Mouse (Mus musculus) neural tube, embryonic 15.5 days (tissue): ENCODE measurements around the gene Sbk3. TPM values are rescaled to one million over a fixed set of nuclear protein-coding genes. Genes with fewer than 3 reads are reported as not detected.

Experiments
- ATAC-seq: fragments of 200-750 bp; cut with Nextera tagmentation; 2 replicates; pipeline ENCODE4 v1.8.0; 2017; ENCODE audit warnings: mild to moderate bottlenecking, moderate TSS enrichment, moderate library complexity; ENCODE audit not compliant: low FRiP score
- H3K27ac ChIP-seq: fragments of 300-500 bp; sonication (generic); replicated peaks from 2 replicates; pipeline ENCODE4 v1.5.1; 2015; ENCODE audit warnings: mild to moderate bottlenecking, inconsistent platforms
- H3K27me3 ChIP-seq: fragments of 300-500 bp; sonication (generic); replicated peaks from 2 replicates; pipeline ENCODE4 v1.6.1; 2015; ENCODE audit warnings: inconsistent platforms
- H3K36me3 ChIP-seq: fragments of 300-500 bp; sonication (generic); 2 replicates; pipeline ENCODE4 v1.6.1; 2015; ENCODE audit warnings: inconsistent platforms
- H3K4me1 ChIP-seq: fragments of 300-500 bp; sonication (generic); 2 replicates; pipeline ENCODE4 v1.6.1; 2015; ENCODE audit warnings: inconsistent platforms
- H3K4me2 ChIP-seq: fragments of 300-500 bp; sonication (generic); 2 replicates; pipeline ENCODE4 v1.6.1; 2015; ENCODE audit warnings: inconsistent platforms, mild to moderate bottlenecking, moderate library complexity
- H3K4me3 ChIP-seq: fragments of 300-500 bp; sonication (generic); replicated peaks from 2 replicates; pipeline ENCODE4 v1.5.1; 2015; ENCODE audit warnings: mild to moderate bottlenecking, inconsistent platforms
- H3K9ac ChIP-seq: fragments of 300-500 bp; sonication (generic); replicated peaks from 2 replicates; pipeline ENCODE4 v1.6.1; 2015; ENCODE audit warnings: mild to moderate bottlenecking, inconsistent platforms
- H3K9me3 ChIP-seq: fragments of 300-500 bp; sonication (generic); replicated peaks from 2 replicates; pipeline ENCODE4 v1.6.1; 2016; ENCODE audit warnings: inconsistent platforms
- WGBS: fragments of 180-500 bp; shearing (Covaris S2); methylation state at CpG from one replicate; pipeline ENCODE4 v1.1.7; 2015; ENCODE audit warnings: mixed read lengths; 5-methylcytosine and 5-hydroxymethylcytosine counted together
- polyA plus RNA-seq: library from polyadenylated mRNA; unstranded; fragments of >200 nt; fragmentation: Nextera tagmentation; extraction: Ambion mirVana; gene quantifications from 2 replicates; pipeline ENCODE4 v1.2.1, GENCODE M21; 2015

The Sbk3 gene
- polyA plus RNA-seq, 1 experiment from 2014 or later, result 0.35 TPM

DNA sequence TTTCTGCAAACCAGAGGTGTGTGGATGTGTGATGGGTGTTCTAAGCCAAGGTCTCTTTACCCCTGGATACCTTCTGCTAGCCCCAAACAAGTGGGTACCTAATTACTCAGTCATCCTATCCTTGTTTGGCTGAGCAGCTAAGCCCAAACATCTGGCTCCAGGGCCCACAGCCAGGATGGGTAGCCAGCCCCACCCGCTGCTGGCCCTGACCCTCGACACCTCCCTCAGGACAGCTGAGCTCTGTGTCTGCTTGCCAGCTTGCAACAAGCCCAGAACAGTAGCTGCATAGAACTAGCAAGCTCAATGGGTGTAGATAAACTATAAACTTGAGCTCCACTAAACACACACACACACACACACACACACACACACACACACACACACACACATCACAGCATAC is 23.1 kb downstream of the Sbk3 start:
- H3K4me3 ChIP-seq, result no peak overlapping the region
- H3K27ac ChIP-seq, result no peak overlapping the region
- no peaks in the 10 kb centered on the region for H3K9me3 ChIP-seq
- no peak for ATAC-seq
- WGBS, result 61% methylated on average over 2 of the region's 2 CpGs
- H3K4me2 ChIP-seq, result no peak overlapping the region
- H3K4me1 ChIP-seq, result peaks cover 6% of the 10 kb centered on the region; the same call in 1 of the 2 replicates
- H3K9ac ChIP-seq, result no peak overlapping the region
- no peaks in the 10 kb centered on the region for H3K27me3 ChIP-seq
- no peaks in the 10 kb centered on the region for H3K36me3 ChIP-seq

DNA sequence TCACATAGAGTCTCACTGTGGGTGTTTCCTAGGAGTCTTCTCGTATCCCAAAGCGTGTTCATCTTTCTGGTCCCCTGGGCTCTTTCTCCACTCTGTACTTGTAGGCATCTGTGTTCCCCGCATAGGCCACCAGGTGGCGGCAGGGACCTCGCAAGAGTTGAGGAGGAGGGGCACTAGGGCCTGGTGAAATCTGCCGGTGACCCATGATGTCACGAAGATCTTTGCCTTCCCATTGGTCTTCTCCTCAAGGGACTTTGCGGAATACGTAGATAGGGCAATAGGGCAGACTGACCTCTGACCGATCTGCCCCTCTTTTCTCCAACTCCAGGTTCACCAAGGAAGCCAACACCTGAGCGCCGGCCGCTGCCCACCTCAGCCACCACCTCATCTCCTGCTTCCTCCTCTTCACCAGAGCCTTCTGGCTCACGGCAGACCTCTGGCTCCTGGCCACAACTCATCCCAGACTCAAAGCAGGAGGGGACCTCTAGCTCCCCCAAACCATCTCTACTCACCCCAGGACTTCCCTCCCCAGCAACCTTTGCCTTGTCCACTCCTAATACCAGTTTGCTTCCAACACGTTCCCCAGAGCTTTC is 27.6 kb downstream of the Sbk3 start:
- Histone ChIP-seq H3K36me3 (no peaks in the 10 kb centered on the region), H3K27me3 (no peaks in the 10 kb centered on the region), H3K4me1 (peaks cover 6% of the 10 kb centered on the region; the same call in 1 of the 2 replicates), H3K9me3 (no peaks in the 10 kb centered on the region), H3K4me2 (peak overlapping the region; percentile 57), H3K4me3 (peak overlapping the region; percentile 37), H3K27ac (no peak overlapping the region), H3K9ac (0 out of 2 replicates have a peak overlapping the region, but pooled peaks have one; percentile 20)
- 22% methylated on average over 15 of the region's 15 CpGs for WGBS
- peak; percentile 76 for ATAC-seq

DNA sequence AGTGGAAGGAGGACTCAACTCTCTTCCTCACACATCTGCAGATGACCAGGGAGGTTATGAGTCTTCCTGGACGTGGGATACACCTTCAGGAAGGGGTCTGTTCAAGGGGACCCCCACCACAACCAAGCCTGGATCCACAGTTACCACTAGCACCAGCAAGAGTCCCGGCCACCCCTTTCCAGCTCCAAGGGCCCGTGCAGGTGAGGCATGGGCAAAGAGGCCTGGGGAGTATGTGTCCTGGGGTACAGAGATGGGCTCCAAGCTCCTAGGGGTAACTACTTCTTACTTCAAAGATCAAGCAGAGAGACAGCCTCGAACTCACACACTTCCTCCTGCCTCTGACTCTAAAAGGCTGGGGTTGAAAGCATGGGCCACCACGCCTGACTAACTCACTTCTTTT is 28.3 kb downstream of the Sbk3 start:
- Histone ChIP-seq H3K9ac (no peak overlapping the region), H3K27ac (no peak overlapping the region), H3K4me1 (peaks cover 6% of the 10 kb centered on the region; the same call in 1 of the 2 replicates), H3K27me3 (no peaks in the 10 kb centered on the region), H3K4me3 (no peak overlapping the region), H3K9me3 (no peaks in the 10 kb centered on the region), H3K4me2 (no peak overlapping the region), H3K36me3 (no peaks in the 10 kb centered on the region)
- WGBS, result 56% methylated on average over 5 of the region's 5 CpGs
- ATAC-seq, result no peak

- peak; percentile 64 for ATAC-seq
- no peaks in the 10 kb centered on the region for H3K36me3 ChIP-seq
- H3K4me3 ChIP-seq, result no peak overlapping the region
- 16% methylated on average over 9 of the region's 9 CpGs for WGBS
- peaks cover 6% of the 10 kb centered on the region; the same call in 1 of the 2 replicates for H3K4me1 ChIP-seq
- H3K9me3 ChIP-seq, result no peaks in the 10 kb centered on the region
- H3K9ac ChIP-seq, result no peak overlapping the region
- no peaks in the 10 kb centered on the region for H3K27me3 ChIP-seq
- H3K4me2 ChIP-seq, result no peak overlapping the region
- no peak overlapping the region for H3K27ac ChIP-seq
Observed at GRCm38 (mm10) chr7:4940068-4940479, 30.9 kb downstream of the Sbk3 start.

DNA sequence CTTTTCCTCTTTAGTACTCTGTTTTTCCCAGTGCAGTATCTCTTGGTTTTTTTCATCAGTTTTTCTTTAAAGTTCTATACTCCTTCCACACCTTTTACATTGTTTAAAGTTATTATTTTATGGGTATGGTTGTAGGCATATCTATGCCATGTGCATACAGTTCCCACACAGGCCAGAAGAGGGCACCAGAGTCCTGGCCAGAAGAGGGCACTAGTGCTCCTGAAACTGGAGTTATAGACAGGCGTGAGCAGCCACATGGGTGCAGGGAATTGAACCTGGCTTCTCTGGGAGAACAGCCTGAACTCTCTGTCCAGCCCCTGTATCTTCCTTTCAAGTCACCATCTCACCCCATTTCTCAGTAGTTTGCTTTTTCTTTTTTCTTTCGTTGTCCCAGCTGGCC is 32.5 kb downstream of the Sbk3 start:
- no peaks in the 10 kb centered on the region for H3K27me3 ChIP-seq
- H3K27ac ChIP-seq, result no peak overlapping the region
- no peak overlapping the region for H3K4me2 ChIP-seq
- no peak for ATAC-seq
- 36% methylated on average over 2 of the region's 2 CpGs for WGBS
- H3K4me3 ChIP-seq, result no peak overlapping the region
- H3K4me1 ChIP-seq, result peaks cover 4% of the 10 kb centered on the region; the same call in 1 of the 2 replicates
- no peaks in the 10 kb centered on the region for H3K36me3 ChIP-seq
- no peak overlapping the region for H3K9ac ChIP-seq
- H3K9me3 ChIP-seq, result no peaks in the 10 kb centered on the region

DNA sequence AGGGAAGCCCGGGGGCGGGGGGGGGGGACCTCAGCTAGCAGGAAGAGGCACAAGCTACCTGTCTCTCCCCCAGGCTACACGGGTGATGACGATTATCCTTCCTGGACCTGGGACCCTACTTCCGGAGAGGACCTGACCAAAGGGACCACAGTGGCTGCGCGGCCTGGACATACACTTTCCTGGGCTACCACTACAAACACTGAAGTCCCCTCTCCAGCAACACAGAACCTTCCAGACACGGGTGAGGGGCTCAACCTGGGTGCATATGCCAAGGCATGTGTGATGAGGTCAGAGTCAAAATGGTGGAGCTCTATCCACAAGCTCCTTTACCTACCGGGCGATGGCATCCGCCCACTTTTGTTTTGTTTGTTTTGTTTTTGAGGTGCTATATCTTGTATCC is 33.6 kb downstream of the Sbk3 start:
- H3K4me2 ChIP-seq, result no peak overlapping the region
- ATAC-seq, result no peak
- no peaks in the 10 kb centered on the region for H3K4me1 ChIP-seq
- H3K27ac ChIP-seq, result no peak overlapping the region
- H3K27me3 ChIP-seq, result no peaks in the 10 kb centered on the region
- no peaks in the 10 kb centered on the region for H3K9me3 ChIP-seq
- H3K36me3 ChIP-seq, result no peaks in the 10 kb centered on the region
- 79% methylated on average over 11 of the region's 11 CpGs for WGBS
- no peak overlapping the region for H3K4me3 ChIP-seq
- H3K9ac ChIP-seq, result no peak overlapping the region

DNA sequence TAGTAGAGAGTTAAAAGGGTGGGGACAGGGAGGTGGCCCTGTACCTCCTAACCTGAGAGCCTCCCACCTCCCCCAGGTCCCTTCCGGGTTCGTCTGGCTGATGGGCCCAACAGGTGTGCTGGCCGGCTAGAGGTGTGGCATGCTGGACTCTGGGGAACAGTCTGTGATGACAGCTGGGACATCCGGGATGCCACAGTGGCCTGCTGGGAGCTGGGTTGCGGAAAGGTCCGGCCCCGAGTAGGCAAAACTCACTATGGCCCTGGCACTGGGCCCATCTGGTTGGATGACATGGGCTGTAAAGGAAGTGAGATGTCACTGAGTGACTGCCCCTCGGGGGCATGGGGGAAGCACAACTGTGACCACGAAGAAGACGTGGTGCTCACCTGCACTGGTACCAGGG is 34.1 kb downstream of the Sbk3 start:
- WGBS, result 81% methylated on average over 10 of the region's 10 CpGs

GRCm38 (mm10) chr7:4934160-4934914 is 36.6 kb downstream of the Sbk3 start:
- no peak overlapping the region for H3K27ac ChIP-seq
- 84% methylated on average over 4 of the region's 4 CpGs for whole genome bisulfite sequencing
- no peak overlapping the region for H3K9ac ChIP-seq

More for the DNA sequence above, 34.1 kb downstream of the Sbk3 start:
- H3K27me3 ChIP-seq, result no peaks in the 10 kb centered on the region
- H3K4me1 ChIP-seq, result no peaks in the 10 kb centered on the region
- H3K9ac ChIP-seq, result no peak overlapping the region
- ATAC-seq, result no peak
- no peak overlapping the region for H3K4me3 ChIP-seq
- no peak overlapping the region for H3K4me2 ChIP-seq
- no peak overlapping the region for H3K27ac ChIP-seq
- no peaks in the 10 kb centered on the region for H3K36me3 ChIP-seq
- H3K9me3 ChIP-seq, result no peaks in the 10 kb centered on the region

GRCm38 (mm10) chr7:4933103-4933502 is 37.9 kb downstream of the Sbk3 start:
- Histone ChIP-seq H3K27me3 (no peaks in the 10 kb centered on the region), H3K9ac (no peak overlapping the region), H3K36me3 (no peaks in the 10 kb centered on the region), H3K4me2 (no peak overlapping the region), H3K9me3 (no peaks in the 10 kb centered on the region), H3K4me1 (no peaks in the 10 kb centered on the region), H3K27ac (no peak overlapping the region), H3K4me3 (no peak overlapping the region)
- ATAC-seq, result no peak
- WGBS, result 56% methylated on average over 12 of the region's 12 CpGs

More at GRCm38 (mm10) chr7:4934160-4934914, 36.6 kb downstream of the Sbk3 start:
- Histone ChIP-seq H3K4me3 (no peak overlapping the region), H3K4me2 (no peak overlapping the region), H3K36me3 (no peaks in the 10 kb centered on the region), H3K27me3 (no peaks in the 10 kb centered on the region), H3K4me1 (no peaks in the 10 kb centered on the region), H3K9me3 (no peaks in the 10 kb centered on the region)
- ATAC-seq, result no peak

DNA sequence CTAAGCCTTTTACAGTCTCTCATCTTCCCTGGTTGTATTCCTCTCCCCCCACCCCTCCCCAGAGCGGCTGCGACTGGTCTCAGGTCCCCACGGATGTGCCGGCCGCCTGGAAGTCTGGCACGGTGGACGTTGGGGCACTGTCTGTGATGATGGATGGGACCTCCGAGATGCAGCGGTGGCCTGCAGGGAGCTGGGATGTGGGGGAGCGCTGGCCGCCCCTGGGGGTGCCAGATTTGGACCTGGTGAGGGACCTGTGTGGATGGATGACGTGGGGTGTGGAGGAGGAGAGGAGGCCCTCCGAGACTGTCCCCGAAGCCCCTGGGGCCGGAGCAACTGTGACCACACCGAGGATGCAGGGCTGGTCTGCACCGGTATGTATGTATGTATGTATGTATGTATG is 42.6 kb downstream of the Sbk3 start:
- no peaks in the 10 kb centered on the region for H3K27me3 ChIP-seq
- H3K4me2 ChIP-seq, result no peak overlapping the region
- no peaks in the 10 kb centered on the region for H3K36me3 ChIP-seq
- no peak overlapping the region for H3K27ac ChIP-seq
- H3K4me1 ChIP-seq, result peaks cover 30% of the 10 kb centered on the region
- no peak overlapping the region for H3K9ac ChIP-seq
- ATAC-seq, result no peak
- no peaks in the 10 kb centered on the region for H3K9me3 ChIP-seq
- H3K4me3 ChIP-seq, result no peak overlapping the region
- WGBS, result 73% methylated on average over 17 of the region's 17 CpGs

GRCm38 (mm10) chr7:4927711-4928110 is 43.3 kb downstream of the Sbk3 start:
- Histone ChIP-seq H3K4me2 (no peak overlapping the region), H3K36me3 (no peaks in the 10 kb centered on the region), H3K27ac (no peak overlapping the region), H3K4me3 (no peak overlapping the region), H3K27me3 (no peaks in the 10 kb centered on the region), H3K9ac (no peak overlapping the region), H3K4me1 (peaks cover 37% of the 10 kb centered on the region), H3K9me3 (no peaks in the 10 kb centered on the region)
- WGBS, result 69% methylated on average over 8 of the region's 8 CpGs
- no peak for ATAC-seq

- ATAC-seq, result no peak
- Histone ChIP-seq H3K9me3 (no peaks in the 10 kb centered on the region), H3K36me3 (no peaks in the 10 kb centered on the region), H3K4me2 (no peak overlapping the region), H3K27ac (no peak overlapping the region), H3K4me3 (no peak overlapping the region), H3K27me3 (no peaks in the 10 kb centered on the region), H3K9ac (0 out of 2 replicates have a peak overlapping the region, but pooled peaks have one; percentile 28), H3K4me1 (peaks cover 44% of the 10 kb centered on the region)
- WGBS, result 50% methylated on average over 16 of the region's 16 CpGs
Observed at GRCm38 (mm10) chr7:4926849-4927248, 44.1 kb downstream of the Sbk3 start.
